Mouse (Mus musculus): ENCODE data around the gene Arfgef3.

DNA sequence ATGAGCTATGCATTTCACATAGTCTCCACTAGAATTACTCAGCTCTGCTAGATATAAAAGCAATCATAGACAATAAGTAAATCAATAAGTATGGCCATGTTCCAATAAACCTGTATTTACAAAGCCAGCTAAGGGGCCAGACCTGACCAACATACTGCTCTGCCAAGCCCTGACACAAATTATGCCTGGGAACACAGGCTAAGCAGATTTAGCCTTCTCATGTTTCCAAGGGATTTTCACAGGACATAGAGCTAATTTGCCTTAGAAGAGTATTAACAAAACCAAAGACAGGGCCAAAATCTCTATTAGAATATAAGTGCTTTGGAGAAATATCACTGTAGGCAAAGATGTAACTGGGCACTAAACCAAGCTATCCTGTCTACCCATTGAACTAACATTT, 42.2 kb downstream of the Arfgef3 start:
- no peak for TF ChIP-seq CTCF (IDR thresholded peaks at IDR 0.05 in 2 of 3, conservative IDR thresholded peaks at IDR 0.05 in 1 of 3; ENCODE audit: control insufficient read depth in 1 of 3, insufficient read depth in 1 of 3, low read depth in 2 of 3, low read length in 3 of 3, poor library complexity in 1 of 3, severe bottlenecking in 1 of 3)
- TF ChIP-seq MYC (IDR thresholded peaks at IDR 0.05; ENCODE audit: low read depth, low read length) = no peak
- TF ChIP-seq EP300 (IDR thresholded peaks at IDR 0.05; ENCODE audit: low read depth in 1 of 2, low read length in 2 of 2) = no peak
- no peak for TF ChIP-seq GABPA (IDR thresholded peaks at IDR 0.05; ENCODE audit: low read depth, low read length)
- no peak for TF ChIP-seq MAFK (IDR thresholded peaks at IDR 0.05; ENCODE audit: borderline replicate concordance, low read depth, low read length)
- TF ChIP-seq POLR2A (IDR thresholded peaks at IDR 0.05; ENCODE audit: control insufficient read depth in 1 of 2, insufficient read depth in 1 of 2, low read depth in 1 of 2, low read length in 2 of 2, poor library complexity in 1 of 2) = no peak
- no peak for TF ChIP-seq RAD21 (IDR thresholded peaks at IDR 0.05; ENCODE audit: low read depth, low read length)
- TF ChIP-seq MAZ (IDR thresholded peaks at IDR 0.05; ENCODE audit: low read depth, low read length) = no peak
- no peak for TF ChIP-seq CHD2 (IDR thresholded peaks at IDR 0.05; ENCODE audit: low read length)
- TF ChIP-seq NRF1 (IDR thresholded peaks at IDR 0.05; ENCODE audit: insufficient read depth, low read depth, low read length, poor library complexity, severe bottlenecking) = no peak
- TF ChIP-seq USF2 (IDR thresholded peaks at IDR 0.05; ENCODE audit: borderline replicate concordance in 1 of 2, insufficient read depth in 1 of 2, low read depth in 1 of 2, low read length in 2 of 2) = no peak

All from MEL (cell line).